Mouse (Mus musculus): Measurements from ENCODE around the gene Cul3. TPM values are rescaled to one million over a fixed set of nuclear protein-coding genes. Genes with fewer than 3 reads are reported as not detected.
A peak's percentile ranks its signal among the peaks of the same experiment; 100 is the strongest.
"Not testable (repeated sequence)": the region's sequence is repeated elsewhere in the genome, so short reads cannot be mapped to it uniquely, and the experiment has no call there.

Cul3 gene
- polyA plus RNA-seq (2015; fragmentation: Nextera tagmentation; extraction: Ambion mirVana), result 36.0 and 40.2 TPM in 2 replicates

DNA sequence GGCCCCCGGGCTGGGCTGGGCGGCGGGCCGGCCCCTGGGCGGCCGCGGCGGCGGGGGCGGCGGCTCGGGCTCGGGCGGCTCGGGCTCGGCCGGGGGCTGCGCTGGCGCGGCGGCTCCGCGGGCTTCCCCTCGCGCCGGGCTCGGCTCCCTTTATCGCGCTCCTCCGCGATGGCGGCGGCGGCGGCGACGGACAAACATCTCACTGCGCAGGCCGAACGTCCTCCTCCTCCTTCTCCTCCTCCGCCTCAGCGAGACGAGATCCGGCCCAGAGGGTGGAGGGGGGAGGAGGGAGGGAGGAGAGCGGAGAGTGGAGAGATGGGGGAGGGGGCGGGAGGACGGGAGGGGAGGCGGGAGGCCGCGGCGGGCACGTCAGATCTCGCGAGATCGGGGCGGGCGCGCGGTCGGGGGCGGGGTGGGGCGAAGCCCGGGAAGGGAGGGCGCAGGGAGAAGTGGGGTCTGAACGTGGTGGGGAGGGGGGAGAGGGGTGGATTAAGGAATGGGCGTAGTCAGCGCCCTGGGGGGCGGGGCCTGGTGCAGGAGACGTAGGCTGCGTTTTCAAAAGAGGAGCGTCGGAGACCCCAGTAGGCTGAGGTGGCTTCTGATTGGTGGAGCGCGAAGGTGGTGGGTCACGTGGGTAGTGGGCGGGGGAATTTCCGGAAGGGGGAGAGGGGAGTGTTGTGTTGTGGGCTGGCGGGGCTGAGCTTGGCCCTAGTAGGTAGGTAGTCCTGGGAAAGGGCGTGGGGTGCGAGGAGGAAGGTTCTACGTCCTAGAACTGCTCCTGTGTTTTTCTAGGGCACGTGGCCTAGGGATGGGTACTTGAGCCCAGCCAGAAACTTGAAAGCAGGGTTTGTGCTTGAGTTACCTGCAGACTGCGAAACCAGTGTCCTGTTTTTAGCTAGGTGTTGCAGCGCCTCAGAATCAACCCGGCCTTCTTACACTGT, at the start of gene Cul3:
Gene Cul3 (minus strand): TSS at position 45 of the 941 bp plus-strand sequence.
- WGBS, result 2% methylated on average over 74 of the region's 85 CpGs

DNA sequence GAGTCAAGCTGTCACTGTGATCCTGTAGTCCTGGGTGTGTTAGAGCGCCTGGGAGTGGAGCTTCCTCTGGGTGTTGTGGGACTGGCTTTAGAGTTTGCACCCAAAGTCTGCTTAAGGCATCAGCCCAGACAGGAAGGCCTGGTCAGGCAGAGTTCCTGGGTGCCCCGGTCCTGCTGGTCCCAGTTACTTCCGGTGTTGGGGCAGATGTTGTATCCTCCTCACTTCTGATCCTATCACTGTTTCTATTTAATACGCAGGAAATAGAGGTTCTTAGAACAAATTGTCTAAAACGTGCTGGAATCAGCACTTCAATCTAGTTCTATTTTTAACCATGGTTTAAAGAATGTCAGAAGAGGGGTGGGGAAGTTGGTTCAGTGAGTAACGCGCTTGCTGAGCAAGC, 49.2 kb upstream of the Cul3 start:
- Histone ChIP-seq H3K9ac (no peak overlapping the region), H3K4me2 (no peak overlapping the region), H3K27ac (no peak overlapping the region), H3K9me3 (no peaks in the 10 kb centered on the region), H3K4me3 (no peak overlapping the region), H3K36me3 (no peaks in the 10 kb centered on the region), H3K27me3 (no peaks in the 10 kb centered on the region), H3K4me1 (replicated peaks) (no peaks in the 10 kb centered on the region)
- WGBS, result 89% methylated on average over 7 of the region's 7 CpGs
- no peak for ATAC-seq (ENCODE audit: low FRiP score)

More for the DNA sequence above, at the start of gene Cul3:
- no peaks in the 10 kb centered on the region for H3K27me3 ChIP-seq
- no peaks in the 10 kb centered on the region for H3K36me3 ChIP-seq
- no peaks in the 10 kb centered on the region for H3K9me3 ChIP-seq
- peak within 1 kb of the TSS; percentile 98 for H3K4me3 ChIP-seq
- H3K27ac ChIP-seq, result peak within 1 kb of the TSS; percentile 98
- peaks cover 23% of the 10 kb centered on the region for H3K4me1 ChIP-seq (replicated peaks)
- ATAC-seq (ENCODE audit: low FRiP score), result peak; percentile 99
- H3K9ac ChIP-seq, result peak within 1 kb of the TSS; percentile 98
- peak within 1 kb of the TSS; percentile 91 for H3K4me2 ChIP-seq

DNA sequence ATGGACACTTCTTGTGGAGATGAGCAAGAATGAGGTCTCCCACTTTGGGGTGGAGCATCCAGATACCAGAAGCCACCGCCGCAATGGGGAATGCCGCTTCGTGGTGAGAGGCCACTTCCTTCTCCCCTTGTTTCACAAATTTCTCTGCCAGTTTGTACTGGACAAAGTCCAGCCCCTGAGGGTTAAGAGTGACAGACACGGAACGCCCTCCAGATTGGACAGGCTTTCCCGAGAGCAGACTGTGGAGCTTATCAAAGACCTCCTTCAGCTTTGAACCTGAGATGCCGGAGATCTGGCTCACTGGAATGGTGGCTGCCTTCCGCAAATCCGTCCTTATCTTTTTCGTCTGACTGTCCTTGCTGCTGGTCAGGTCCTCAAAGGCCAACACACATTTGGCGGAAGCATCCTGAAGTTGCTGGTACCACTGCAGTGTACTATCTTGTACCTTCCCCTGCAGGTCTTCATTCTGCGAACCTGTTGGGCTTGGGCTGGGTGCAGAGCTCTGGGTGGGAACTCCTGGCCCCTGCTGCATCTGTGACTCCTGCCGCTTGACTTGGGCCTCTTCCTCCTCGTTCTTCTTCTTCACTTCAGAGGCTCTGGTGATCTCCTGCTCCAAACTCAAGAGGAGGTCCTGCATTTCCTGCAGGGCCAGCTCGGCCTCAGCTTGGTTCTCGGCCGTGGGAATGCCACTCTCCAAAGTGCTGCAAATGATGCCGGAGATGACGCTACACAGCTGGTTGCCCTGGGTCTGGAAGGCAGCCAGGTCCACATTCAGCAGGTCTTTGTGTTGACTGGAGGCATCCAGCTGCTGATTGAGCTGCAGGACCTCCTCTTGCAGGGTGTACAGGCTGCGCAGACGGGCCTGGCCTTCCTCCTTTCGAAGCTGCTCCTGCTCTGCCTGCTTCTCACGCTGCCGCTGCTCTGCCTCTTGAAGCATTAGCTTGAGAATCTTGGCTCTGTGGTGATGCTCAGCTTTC, 43.6 kb upstream of the Cul3 start:
- 90% methylated on average over 25 of the region's 25 CpGs for WGBS
- Histone ChIP-seq H3K27me3 (no peaks in the 10 kb centered on the region), H3K9me3 (no peaks in the 10 kb centered on the region), H3K9ac (no peak overlapping the region), H3K27ac (no peak overlapping the region), H3K4me3 (no peak overlapping the region), H3K4me1 (replicated peaks) (no peaks in the 10 kb centered on the region), H3K36me3 (no peaks in the 10 kb centered on the region), H3K4me2 (no peak overlapping the region)
- no peak for ATAC-seq (ENCODE audit: low FRiP score)

GRCm38 (mm10) chr1:80382928-80383327, 42.6 kb upstream of the Cul3 start:
- no peak for ATAC-seq (ENCODE audit: low FRiP score)
- 68% methylated on average over 7 of the region's 7 CpGs for WGBS
- no peak overlapping the region for H3K27ac ChIP-seq
- H3K4me1 ChIP-seq (replicated peaks), result no peaks in the 10 kb centered on the region
- no peaks in the 10 kb centered on the region for H3K9me3 ChIP-seq
- no peak overlapping the region for H3K4me3 ChIP-seq
- H3K9ac ChIP-seq, result no peak overlapping the region
- H3K4me2 ChIP-seq, result no peak overlapping the region
- H3K36me3 ChIP-seq, result no peaks in the 10 kb centered on the region
- no peaks in the 10 kb centered on the region for H3K27me3 ChIP-seq

GRCm38 (mm10) chr1:80381302-80381701, 41.0 kb upstream of the Cul3 start:
- H3K36me3 ChIP-seq, result no peaks in the 10 kb centered on the region
- H3K4me2 ChIP-seq, result no peak overlapping the region
- ATAC-seq (ENCODE audit: low FRiP score), result no peak
- no peaks in the 10 kb centered on the region for H3K4me1 ChIP-seq (replicated peaks)
- no peaks in the 10 kb centered on the region for H3K27me3 ChIP-seq
- H3K4me3 ChIP-seq, result no peak overlapping the region
- 0 out of 2 replicates have a peak, but pooled peaks cover 6% of the 10 kb centered on the region for H3K9me3 ChIP-seq
- no peak overlapping the region for H3K27ac ChIP-seq
- H3K9ac ChIP-seq, result no peak overlapping the region
- WGBS, result 35% methylated on average over 4 of the region's 4 CpGs

GRCm38 (mm10) chr1:80372010-80372409, 31.7 kb upstream of the Cul3 start:
- ATAC-seq (ENCODE audit: low FRiP score), result no peak
- Histone ChIP-seq H3K27ac (no peak overlapping the region), H3K27me3 (no peaks in the 10 kb centered on the region), H3K4me1 (replicated peaks) (no peaks in the 10 kb centered on the region), H3K4me3 (no peak overlapping the region), H3K9ac (no peak overlapping the region), H3K9me3 (0 out of 2 replicates have a peak, but pooled peaks cover 7% of the 10 kb centered on the region), H3K36me3 (no peaks in the 10 kb centered on the region), H3K4me2 (no peak overlapping the region)
- 94% methylated on average over 3 of the region's 3 CpGs for WGBS

DNA sequence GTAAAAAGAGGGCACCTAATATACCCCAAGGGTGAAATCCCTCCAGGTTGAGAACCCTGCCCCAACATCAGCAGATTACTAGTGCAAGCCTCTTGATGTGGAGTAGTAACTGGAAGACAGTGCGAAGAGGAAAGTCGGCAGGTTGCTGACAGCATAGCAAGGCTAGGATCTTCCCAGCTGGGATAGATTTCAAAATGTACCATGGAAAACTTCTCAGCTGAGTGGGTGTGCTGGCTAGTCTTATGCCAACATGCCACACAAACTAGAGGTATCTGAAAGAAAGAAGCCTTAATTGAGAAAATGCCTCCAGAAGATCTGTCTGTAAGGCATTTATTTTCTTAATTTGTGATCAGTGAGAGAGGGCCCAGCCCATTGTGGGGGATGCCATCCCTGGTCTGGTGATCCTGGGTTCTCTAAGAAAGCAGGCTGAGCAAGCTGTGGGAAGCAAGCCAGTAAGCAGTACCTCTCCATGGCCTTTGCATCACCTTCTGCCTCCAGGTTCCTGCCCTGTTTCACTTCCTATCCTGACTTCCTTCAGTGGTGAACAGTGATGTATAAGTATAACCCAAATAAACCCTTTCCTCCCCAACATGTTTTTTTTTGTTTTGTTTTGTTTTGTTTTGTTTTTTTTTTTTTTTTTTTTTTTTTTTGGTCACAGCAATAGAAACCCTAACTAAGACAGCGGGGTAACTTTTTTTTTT, 31.1 kb upstream of the Cul3 start:
- H3K27ac ChIP-seq, result no peak overlapping the region
- 0 out of 2 replicates have a peak, but pooled peaks cover 2% of the 10 kb centered on the region for H3K9me3 ChIP-seq
- ATAC-seq (ENCODE audit: low FRiP score), result no peak
- H3K36me3 ChIP-seq, result no peaks in the 10 kb centered on the region
- no peak overlapping the region for H3K4me2 ChIP-seq
- no peak overlapping the region for H3K9ac ChIP-seq
- no peak overlapping the region for H3K4me3 ChIP-seq
- 88% methylated on average over 3 of the region's 3 CpGs for WGBS
- no peaks in the 10 kb centered on the region for H3K27me3 ChIP-seq
- no peaks in the 10 kb centered on the region for H3K4me1 ChIP-seq (replicated peaks)

GRCm38 (mm10) chr1:80363486-80363885, 23.2 kb upstream of the Cul3 start:
- Histone ChIP-seq H3K27ac (no peak overlapping the region), H3K4me3 (no peak overlapping the region), H3K9ac (no peak overlapping the region), H3K4me1 (replicated peaks) (no peaks in the 10 kb centered on the region), H3K9me3 (no peaks in the 10 kb centered on the region), H3K36me3 (no peaks in the 10 kb centered on the region), H3K27me3 (no peaks in the 10 kb centered on the region), H3K4me2 (no peak overlapping the region)
- 94% methylated on average over 8 of the region's 8 CpGs for WGBS
- ATAC-seq (ENCODE audit: low FRiP score), result no peak

GRCm38 (mm10) chr1:80362946-80363345, 22.7 kb upstream of the Cul3 start:
- Histone ChIP-seq H3K9ac (no peak overlapping the region), H3K27me3 (no peaks in the 10 kb centered on the region), H3K36me3 (no peaks in the 10 kb centered on the region), H3K4me3 (no peak overlapping the region), H3K9me3 (no peaks in the 10 kb centered on the region), H3K4me2 (no peak overlapping the region), H3K27ac (no peak overlapping the region), H3K4me1 (replicated peaks) (no peaks in the 10 kb centered on the region)
- WGBS, result 97% methylated on average over 2 of the region's 2 CpGs
- ATAC-seq (ENCODE audit: low FRiP score), result no peak

DNA sequence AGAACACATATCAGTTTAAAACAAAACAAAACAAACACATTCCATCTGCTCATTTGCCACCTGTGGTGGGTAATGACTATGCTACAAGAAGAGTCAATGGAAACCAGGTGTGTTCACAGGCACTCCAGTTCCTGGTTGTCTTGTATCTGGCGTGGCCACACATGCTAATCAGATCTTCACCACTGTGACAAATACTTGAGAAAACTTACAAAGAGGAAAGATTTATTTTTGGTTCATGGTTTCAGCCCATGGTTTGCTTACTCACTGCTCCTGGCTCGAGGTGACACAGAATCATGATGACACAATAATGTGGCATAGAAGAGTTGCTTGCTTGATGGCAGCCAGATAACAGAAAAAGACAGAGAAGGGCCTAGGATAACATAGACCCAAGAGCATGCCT, 22.1 kb upstream of the Cul3 start:
- Histone ChIP-seq H3K4me1 (replicated peaks) (no peaks in the 10 kb centered on the region), H3K36me3 (no peaks in the 10 kb centered on the region), H3K9ac (no peak overlapping the region), H3K27me3 (no peaks in the 10 kb centered on the region), H3K9me3 (no peaks in the 10 kb centered on the region), H3K4me3 (no peak overlapping the region), H3K27ac (no peak overlapping the region), H3K4me2 (no peak overlapping the region)
- no peak for ATAC-seq (ENCODE audit: low FRiP score)
- 68% methylated on average over 2 of the region's 2 CpGs for WGBS

DNA sequence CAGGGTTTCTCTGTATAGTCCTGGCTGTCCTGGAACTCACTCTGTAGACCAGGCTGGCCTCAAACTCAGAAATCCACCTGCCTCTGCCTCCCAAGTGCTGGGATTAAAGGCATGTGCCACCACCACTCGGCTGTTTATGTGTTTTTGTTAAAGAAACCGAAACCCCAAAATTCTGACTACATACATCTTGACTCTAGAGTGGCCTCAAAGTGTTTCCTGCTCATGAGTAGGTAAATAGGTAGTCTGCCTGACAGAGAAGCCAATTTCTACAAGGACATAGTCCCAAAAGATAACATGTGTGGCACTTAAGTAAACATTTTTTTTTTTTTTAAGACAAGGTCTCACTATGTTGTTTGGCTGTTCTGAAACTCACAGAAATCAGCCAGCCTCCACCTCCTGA, 21.5 kb upstream of the Cul3 start:
- H3K36me3 ChIP-seq; H3K4me1 ChIP-seq (replicated peaks); H3K27ac ChIP-seq; H3K9ac ChIP-seq; ATAC-seq (ENCODE audit: low FRiP score); H3K27me3 ChIP-seq; H3K9me3 ChIP-seq; H3K4me3 ChIP-seq; H3K4me2 ChIP-seq: not testable (repeated sequence)
- WGBS, result 91% methylated on average over 2 of the region's 2 CpGs
